Mouse (Mus musculus): ENCODE measurements around the gene Cadps.

Cadps gene

GRCm38 (mm10) chr14:12341789-12342457, 481.0 kb downstream of the Cadps start:
- no peak for DNase-seq (ENCODE audit: low read depth, low spot score)

- peak; percentile 46 for DNase-seq (ENCODE audit: low read depth, low spot score)
Measured at GRCm38 (mm10) chr14:12341075-12341788, 481.6 kb downstream of the Cadps start.

GRCm38 (mm10) chr14:12340238-12341074, 482.4 kb downstream of the Cadps start:
- no peak for DNase-seq (ENCODE audit: low read depth, low spot score)

GRCm38 (mm10) chr14:12338811-12339565, 483.9 kb downstream of the Cadps start:
- no peak for DNase-seq (ENCODE audit: low read depth, low spot score)

- peak; percentile 71 for DNase-seq (ENCODE audit: low read depth, low spot score)
Measured at GRCm38 (mm10) chr14:12337998-12338809, 484.7 kb downstream of the Cadps start.

- no peak for DNase-seq (ENCODE audit: low read depth, low spot score)
Measured at GRCm38 (mm10) chr14:12337421-12337997, 485.4 kb downstream of the Cadps start.

- no peak for DNase-seq (ENCODE audit: low read depth, low spot score)
Measured at GRCm38 (mm10) chr14:12334925-12335324, 488.0 kb downstream of the Cadps start.

GRCm38 (mm10) chr14:12333622-12334021, 489.3 kb downstream of the Cadps start:
- no peak for DNase-seq (ENCODE audit: low read depth, low spot score)

All from ZHBTc4 (cell line).